Comparison of ENCODE assay signal across 24 mouse cellular contexts in genomic region chr8:70445988-70446387, GRCm38 (mm10). TPM values are rescaled to one million over a fixed set of nuclear protein-coding genes. Genes with fewer than 3 reads are reported as not detected.
"Had no signal": no experiment of that assay in that cellular context is flagged by ENCODE, and none has a peak within 500 bp of the region (broad histone marks: within the 10 kb centered on the region; RNA-seq: fewer than 3 reads in every experiment).

No protein-coding gene starts in this region.

- H3K27me3 ChIP-seq: embryonic facial prominence, embryonic 12.5 days; embryonic facial prominence, embryonic 13.5 days; embryonic facial prominence, embryonic 15.5 days; forebrain, embryonic 13.5 days; forebrain, embryonic 15.5 days had no signal

- H3K4me3 ChIP-seq: embryonic facial prominence, embryonic 10.5 days; embryonic facial prominence, embryonic 12.5 days; embryonic facial prominence, embryonic 13.5 days; embryonic facial prominence, embryonic 15.5 days; erythroblast, embryonic 14.5 days; forebrain, embryonic 10.5 days; forebrain, embryonic 12.5 days; forebrain, embryonic 13.5 days; forebrain, embryonic 15.5 days; gastrocnemius, adult 2 months; heart, adult 2 months had no signal

- DNase-seq: cerebellum, adult 2 months; cerebellum, adult 8-10 months; cerebellum, adult 9-10 months; cerebellum, postnatal 14 days; cerebellum, postnatal 36 days; embryo, embryonic 11 days; forebrain, postnatal 0 days; gastrocnemius, adult 2 months; gastrocnemius, postnatal 10 days; gastrocnemius, postnatal 14 days; gastrocnemius, postnatal 25 days; gastrocnemius, postnatal 36 days; heart, adult 11 months; heart, adult 18-20 months; heart, adult 2 months had no signal

- H3K4me2 ChIP-seq: embryonic facial prominence, embryonic 12.5 days; embryonic facial prominence, embryonic 13.5 days; embryonic facial prominence, embryonic 15.5 days; forebrain, embryonic 12.5 days; forebrain, embryonic 13.5 days; forebrain, embryonic 15.5 days had no signal

RNA-seq across cellular contexts. Expression of gene Tmem59l, which starts 41.2 kb away (rescaled TPM):
- polyA plus RNA-seq: erythroblast, embryonic 14.5 days had no signal
